In genomic region chr19:11966201-11966636, GRCm38 (mm10) we compare ENCODE assay signal across 8 mouse cellular contexts. TPM values are rescaled to one million over a fixed set of nuclear protein-coding genes. Genes with fewer than 3 reads are reported as not detected.
A peak's percentile ranks its signal among the peaks of the same experiment; 100 is the strongest.
DNase-seq lines count a peak whose midpoint lies in the region; ATAC-seq and TF ChIP-seq lines count a peak whose summit lies in the region.

No protein-coding gene starts in this region.

- under 1% methylated on average over 18 of the region's 18 CpGs for WGBS in bone marrow, adult 2 months
- WGBS in embryonic facial prominence, embryonic 15.5 days: under 1% methylated on average over 18 of the region's 18 CpGs
- WGBS in heart, embryonic 16.5 days: 0% methylated on average over 16 of the region's 18 CpGs
- under 1% methylated on average over 18 of the region's 18 CpGs for WGBS in liver, embryonic 15.5 days (ENCODE audit: insufficient replicate concordance)
- 0% methylated on average over 16 of the region's 18 CpGs for WGBS in neural tube, embryonic 14.5 days

- no peak for ATAC-seq in embryonic facial prominence, embryonic 15.5 days (ENCODE audit: insufficient number of reproducible peaks, low FRiP score, low TSS enrichment, low read depth)
- ATAC-seq in heart, embryonic 16.5 days (replicated peaks; ENCODE audit: extremely low read depth, insufficient read depth, low FRiP score): no peak
- no peak for ATAC-seq in liver, embryonic 15.5 days (ENCODE audit: insufficient read depth)
- peak; percentile 2; the same call in 1 of the 2 replicates for ATAC-seq in neural tube, embryonic 14.5 days (ENCODE audit: low read depth)

- peak; percentile 72 for DNase-seq in CD4-positive helper T cell, adult 2 months (ENCODE audit: low read depth, low spot score)
- DNase-seq in kidney, postnatal 4 days: peak; percentile 64 to 72
- peak; percentile 64 for DNase-seq in testis, postnatal 10 days (ENCODE audit: low spot score)

- peak overlapping the region; percentile 92; the same call in 1 of the 2 replicates for H3K27ac ChIP-seq in bone marrow, adult 2 months (ENCODE audit: control insufficient read depth, insufficient read depth, low read depth, low read length, poor library complexity)
- H3K27ac ChIP-seq in embryonic facial prominence, embryonic 15.5 days (replicated peaks): peak overlapping the region; percentile 81
- H3K27ac ChIP-seq in heart, embryonic 16.5 days (ENCODE audit: low read length): peak overlapping the region; percentile 88
- peak overlapping the region; percentile 89 for H3K27ac ChIP-seq in liver, embryonic 15.5 days (replicated peaks)
- peak overlapping the region; percentile 79 for H3K27ac ChIP-seq in neural tube, embryonic 14.5 days (ENCODE audit: low read depth, low read length)

- H3K27me3 ChIP-seq in embryonic facial prominence, embryonic 15.5 days: no peaks in the 10 kb centered on the region
- no peaks in the 10 kb centered on the region for H3K27me3 ChIP-seq in heart, embryonic 16.5 days (ENCODE audit: control insufficient read depth, insufficient read depth, low read length)
- H3K27me3 ChIP-seq in liver, embryonic 15.5 days: no peaks in the 10 kb centered on the region
- no peaks in the 10 kb centered on the region for H3K27me3 ChIP-seq in neural tube, embryonic 14.5 days (ENCODE audit: control insufficient read depth, insufficient read depth, low read length)

- H3K9me3 ChIP-seq in embryonic facial prominence, embryonic 15.5 days (replicated peaks): no peaks in the 10 kb centered on the region
- H3K9me3 ChIP-seq in heart, embryonic 16.5 days (replicated peaks; ENCODE audit: control insufficient read depth, low read length): no peaks in the 10 kb centered on the region; the same call in 1 of the 2 replicates
- H3K9me3 ChIP-seq in liver, embryonic 15.5 days (replicated peaks): no peaks in the 10 kb centered on the region
- no peaks in the 10 kb centered on the region for H3K9me3 ChIP-seq in neural tube, embryonic 14.5 days (ENCODE audit: control insufficient read depth, low read length)

- H3K36me3 ChIP-seq in embryonic facial prominence, embryonic 15.5 days: peaks cover 7% of the 10 kb centered on the region; the same call in 1 of the 2 replicates
- H3K36me3 ChIP-seq in heart, embryonic 16.5 days (ENCODE audit: control insufficient read depth, insufficient read depth): peaks cover 6% of the 10 kb centered on the region
- peaks cover 24% of the 10 kb centered on the region for H3K36me3 ChIP-seq in liver, embryonic 15.5 days (replicated peaks)
- peaks cover 4% of the 10 kb centered on the region; the same call in 1 of the 2 replicates for H3K36me3 ChIP-seq in neural tube, embryonic 14.5 days (ENCODE audit: control insufficient read depth, insufficient read depth, low read length)

- no peak for TF ChIP-seq CTCF in bone marrow, adult 2 months (IDR thresholded peaks at IDR 0.05; ENCODE audit: control insufficient read depth, insufficient read depth, low read length)

- H3K9ac ChIP-seq in embryonic facial prominence, embryonic 15.5 days: peak overlapping the region; percentile 73
- peak overlapping the region; percentile 92 for H3K9ac ChIP-seq in heart, embryonic 16.5 days (ENCODE audit: low read length)
- H3K9ac ChIP-seq in liver, embryonic 15.5 days: peak overlapping the region; percentile 77
- H3K9ac ChIP-seq in neural tube, embryonic 14.5 days (replicated peaks; ENCODE audit: low read depth, low read length): peak overlapping the region; percentile 95

- H3K4me1 ChIP-seq in bone marrow, adult 2 months (ENCODE audit: control insufficient read depth, insufficient read depth, low read length): no peaks in the 10 kb centered on the region; the same call in 1 of the 2 replicates
- peaks cover 22% of the 10 kb centered on the region for H3K4me1 ChIP-seq in embryonic facial prominence, embryonic 15.5 days
- peaks cover 18% of the 10 kb centered on the region for H3K4me1 ChIP-seq in heart, embryonic 16.5 days (ENCODE audit: control insufficient read depth, insufficient read depth, low read length)
- H3K4me1 ChIP-seq in liver, embryonic 15.5 days (replicated peaks): peaks cover 31% of the 10 kb centered on the region
- H3K4me1 ChIP-seq in neural tube, embryonic 14.5 days (ENCODE audit: control insufficient read depth, insufficient read depth, low read length): peaks cover 19% of the 10 kb centered on the region

- H3K4me2 ChIP-seq in embryonic facial prominence, embryonic 15.5 days (replicated peaks): peak overlapping the region; percentile 84
- peak overlapping the region; percentile 86 for H3K4me2 ChIP-seq in heart, embryonic 16.5 days (ENCODE audit: low read depth, low read length)
- peak overlapping the region; percentile 91 for H3K4me2 ChIP-seq in liver, embryonic 15.5 days
- H3K4me2 ChIP-seq in neural tube, embryonic 14.5 days (ENCODE audit: low read depth, low read length): peak overlapping the region; percentile 92

- TF ChIP-seq POLR2A in bone marrow, adult 2 months (IDR thresholded peaks at IDR 0.05; ENCODE audit: borderline replicate concordance, control insufficient read depth, low read depth, low read length): no peak

- H3K4me3 ChIP-seq in bone marrow, adult 2 months (replicated peaks; ENCODE audit: control insufficient read depth, low read depth, low read length): peak overlapping the region; percentile 94
- H3K4me3 ChIP-seq in embryonic facial prominence, embryonic 15.5 days (replicated peaks): peak overlapping the region; percentile 81
- H3K4me3 ChIP-seq in heart, embryonic 16.5 days (ENCODE audit: low read length): peak overlapping the region; percentile 93
- peak overlapping the region; percentile 78 for H3K4me3 ChIP-seq in liver, embryonic 15.5 days (replicated peaks)
- H3K4me3 ChIP-seq in neural tube, embryonic 14.5 days (ENCODE audit: low read depth, low read length): peak overlapping the region; percentile 76

RNA-seq across cellular contexts. Expression of gene Osbp, which starts 0.5 kb away (rescaled TPM):
- 14.4 and 15.7 TPM in 2 replicates for polyA plus RNA-seq in bone marrow, adult 2 months (2011; ENCODE audit: insufficient read depth, insufficient read length, low replicate concordance, missing spikeins)
- polyA plus RNA-seq in embryonic facial prominence, embryonic 15.5 days (2015; fragmentation: Nextera tagmentation; extraction: Ambion mirVana): 4.5 and 5.4 TPM in 2 replicates
- 4.4 TPM in 2 replicates for polyA plus RNA-seq in heart, embryonic 16.5 days (2015; fragmentation: Nextera tagmentation; extraction: Ambion mirVana)
- polyA plus RNA-seq in liver, embryonic 15.5 days (2015; fragmentation: Nextera tagmentation; extraction: Ambion mirVana): 1.9 and 2.0 TPM in 2 replicates
- 7.6 and 7.7 TPM in 2 replicates for polyA plus RNA-seq in neural tube, embryonic 14.5 days (2014; fragmentation: Nextera tagmentation; extraction: Ambion mirVana)

RNA-seq across cellular contexts. Expression of gene Patl1, which starts 54.0 kb away (rescaled TPM):
- 6.3 and 11.0 TPM in 2 replicates for polyA plus RNA-seq in bone marrow, adult 2 months (2011; ENCODE audit: insufficient read depth, insufficient read length, low replicate concordance, missing spikeins)
- 17.1 and 17.7 TPM in 2 replicates for polyA plus RNA-seq in embryonic facial prominence, embryonic 15.5 days (2015; fragmentation: Nextera tagmentation; extraction: Ambion mirVana)
- 19.1 and 21.0 TPM in 2 replicates for polyA plus RNA-seq in heart, embryonic 16.5 days (2015; fragmentation: Nextera tagmentation; extraction: Ambion mirVana)
- 6.1 TPM in 2 replicates for polyA plus RNA-seq in liver, embryonic 15.5 days (2015; fragmentation: Nextera tagmentation; extraction: Ambion mirVana)
- 18.3 and 20.9 TPM in 2 replicates for polyA plus RNA-seq in neural tube, embryonic 14.5 days (2014; fragmentation: Nextera tagmentation; extraction: Ambion mirVana)
